Mouse (Mus musculus): ENCODE measurements around the gene Akap6. TPM values are rescaled to one million over a fixed set of nuclear protein-coding genes. Genes with fewer than 3 reads are reported as not detected.

Gene Akap6
- polyA plus RNA-seq, 2 experiments = under 0.01 to 0.01 TPM

DNA sequence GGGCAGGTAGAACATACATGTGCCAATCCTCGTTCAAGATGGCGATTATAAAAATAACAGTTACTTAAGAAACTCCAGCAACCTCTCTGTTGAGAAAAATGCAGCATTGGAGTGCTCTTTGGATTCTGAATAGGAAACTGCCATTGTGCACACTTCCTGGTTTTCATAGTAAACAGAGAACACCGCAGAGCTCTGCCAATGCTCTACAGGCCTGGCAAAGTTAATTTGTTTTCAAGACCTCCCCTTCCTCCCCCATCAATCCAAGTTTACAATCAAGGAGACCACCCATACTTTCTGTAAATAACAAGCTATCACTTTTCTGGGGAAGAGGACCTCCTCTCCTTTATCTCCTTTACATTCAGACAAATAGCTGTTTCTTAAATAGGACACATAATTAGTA lies 65.6 kb downstream of the Akap6 start:
- ATAC-seq (ENCODE audit: insufficient read depth) (no peak), DNase-seq (ENCODE audit: low read depth in 3 of 3, low spot score in 3 of 3) (no peak)
- H3K4me3 ChIP-seq (ENCODE audit: insufficient read depth in 1 of 2, low read depth in 2 of 2, low read length in 2 of 2) = no peak overlapping the region
- no peaks in the 10 kb centered on the region for H3K9me3 ChIP-seq (ENCODE audit: control insufficient read depth, low read length)
- no peak overlapping the region for H3K4me2 ChIP-seq (ENCODE audit: low read depth)
- 45% methylated on average over 3 of the region's 3 CpGs for WGBS (ENCODE audit: insufficient replicate concordance)
- H3K4me1 ChIP-seq (replicated peaks; ENCODE audit: control insufficient read depth in 2 of 2, insufficient read depth in 2 of 2, low read length in 1 of 2) = no peaks in the 10 kb centered on the region
- no peaks in the 10 kb centered on the region for H3K36me3 ChIP-seq (replicated peaks; ENCODE audit: control insufficient read depth, insufficient read depth, low read depth)
- no peak for TF ChIP-seq EP300 (IDR thresholded peaks at IDR 0.05; ENCODE audit: low read depth)
- TF ChIP-seq CTCF (IDR thresholded peaks at IDR 0.05; ENCODE audit: low read depth) = no peak
- no peaks in the 10 kb centered on the region for H3K27me3 ChIP-seq (ENCODE audit: control insufficient read depth, insufficient read depth, low read length)
- H3K27ac ChIP-seq = no peak overlapping the region
- H3K9ac ChIP-seq (replicated peaks) = no peak overlapping the region

DNA sequence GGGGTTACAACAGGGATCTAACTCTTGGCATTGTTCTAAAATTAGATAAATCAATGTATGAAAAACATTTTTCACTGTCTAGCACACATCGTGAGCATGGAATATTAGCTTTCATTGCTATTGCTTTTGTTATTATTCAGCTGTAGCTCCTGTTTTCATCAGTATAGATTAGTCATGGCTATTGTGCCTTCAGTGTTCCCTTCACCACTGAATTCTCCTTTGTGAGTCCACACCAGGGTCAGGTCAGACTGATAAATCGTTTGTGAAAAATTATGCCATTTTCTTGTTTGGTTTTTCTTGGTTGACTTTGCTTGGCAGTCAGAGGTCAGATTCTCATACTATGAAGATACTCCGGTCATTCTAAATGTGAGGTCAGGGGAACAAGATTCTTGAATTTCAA lies 70.4 kb downstream of the Akap6 start:
- no peak overlapping the region for H3K9ac ChIP-seq (replicated peaks)
- no peaks in the 10 kb centered on the region for H3K27me3 ChIP-seq (ENCODE audit: control insufficient read depth, insufficient read depth, low read length)
- H3K4me3 ChIP-seq (ENCODE audit: insufficient read depth in 1 of 2, low read depth in 2 of 2, low read length in 2 of 2) = no peak overlapping the region
- ATAC-seq (ENCODE audit: insufficient read depth) (no peak), DNase-seq (ENCODE audit: low read depth in 3 of 3, low spot score in 3 of 3) (no peak)
- no peaks in the 10 kb centered on the region for H3K9me3 ChIP-seq (ENCODE audit: control insufficient read depth, low read length)
- no peaks in the 10 kb centered on the region for H3K36me3 ChIP-seq (replicated peaks; ENCODE audit: control insufficient read depth, insufficient read depth, low read depth)
- H3K27ac ChIP-seq = no peak overlapping the region
- WGBS (ENCODE audit: insufficient replicate concordance) = 57% methylated on average over 3 of the region's 3 CpGs
- H3K4me1 ChIP-seq (replicated peaks; ENCODE audit: control insufficient read depth in 2 of 2, insufficient read depth in 2 of 2, low read length in 1 of 2) = no peaks in the 10 kb centered on the region
- no peak overlapping the region for H3K4me2 ChIP-seq (ENCODE audit: low read depth)
- TF ChIP-seq CTCF (IDR thresholded peaks at IDR 0.05; ENCODE audit: low read depth) (no peak), EP300 (IDR thresholded peaks at IDR 0.05; ENCODE audit: low read depth) (no peak)

DNA sequence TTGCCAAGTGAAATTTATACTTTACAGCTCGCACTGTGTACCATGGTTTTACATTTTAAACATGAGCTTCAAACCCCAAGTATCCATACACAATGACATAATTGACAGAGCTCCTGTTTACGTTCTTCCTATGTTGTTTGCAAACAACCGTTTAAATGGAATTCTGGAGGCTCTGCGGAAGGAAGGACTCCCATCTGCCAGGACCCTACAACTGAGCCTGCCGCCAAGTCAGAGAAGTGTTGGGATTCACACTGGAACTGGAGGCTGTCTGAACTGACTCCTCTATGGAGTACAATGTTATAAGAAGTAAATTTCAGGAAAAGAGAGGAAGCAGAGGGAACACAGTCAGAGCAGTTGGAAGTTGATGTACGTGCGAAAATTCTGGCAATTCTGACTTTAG lies 72.7 kb downstream of the Akap6 start:
- no peak for TF ChIP-seq CTCF (IDR thresholded peaks at IDR 0.05; ENCODE audit: low read depth)
- no peak for TF ChIP-seq EP300 (IDR thresholded peaks at IDR 0.05; ENCODE audit: low read depth)
- DNase-seq (ENCODE audit: low read depth in 3 of 3, low spot score in 3 of 3) (no peak), ATAC-seq (ENCODE audit: insufficient read depth) (no peak)
- Histone ChIP-seq H3K4me3 (ENCODE audit: insufficient read depth in 1 of 2, low read depth in 2 of 2, low read length in 2 of 2) (no peak overlapping the region), H3K27me3 (ENCODE audit: control insufficient read depth, insufficient read depth, low read length) (no peaks in the 10 kb centered on the region), H3K4me1 (replicated peaks; ENCODE audit: control insufficient read depth in 2 of 2, insufficient read depth in 2 of 2, low read length in 1 of 2) (no peaks in the 10 kb centered on the region), H3K4me2 (ENCODE audit: low read depth) (no peak overlapping the region), H3K9me3 (ENCODE audit: control insufficient read depth, low read length) (no peaks in the 10 kb centered on the region), H3K36me3 (replicated peaks; ENCODE audit: control insufficient read depth, insufficient read depth, low read depth) (no peaks in the 10 kb centered on the region), H3K9ac (replicated peaks) (no peak overlapping the region), H3K27ac (no peak overlapping the region)
- WGBS (ENCODE audit: insufficient replicate concordance) = 67% methylated on average over 7 of the region's 7 CpGs

DNA sequence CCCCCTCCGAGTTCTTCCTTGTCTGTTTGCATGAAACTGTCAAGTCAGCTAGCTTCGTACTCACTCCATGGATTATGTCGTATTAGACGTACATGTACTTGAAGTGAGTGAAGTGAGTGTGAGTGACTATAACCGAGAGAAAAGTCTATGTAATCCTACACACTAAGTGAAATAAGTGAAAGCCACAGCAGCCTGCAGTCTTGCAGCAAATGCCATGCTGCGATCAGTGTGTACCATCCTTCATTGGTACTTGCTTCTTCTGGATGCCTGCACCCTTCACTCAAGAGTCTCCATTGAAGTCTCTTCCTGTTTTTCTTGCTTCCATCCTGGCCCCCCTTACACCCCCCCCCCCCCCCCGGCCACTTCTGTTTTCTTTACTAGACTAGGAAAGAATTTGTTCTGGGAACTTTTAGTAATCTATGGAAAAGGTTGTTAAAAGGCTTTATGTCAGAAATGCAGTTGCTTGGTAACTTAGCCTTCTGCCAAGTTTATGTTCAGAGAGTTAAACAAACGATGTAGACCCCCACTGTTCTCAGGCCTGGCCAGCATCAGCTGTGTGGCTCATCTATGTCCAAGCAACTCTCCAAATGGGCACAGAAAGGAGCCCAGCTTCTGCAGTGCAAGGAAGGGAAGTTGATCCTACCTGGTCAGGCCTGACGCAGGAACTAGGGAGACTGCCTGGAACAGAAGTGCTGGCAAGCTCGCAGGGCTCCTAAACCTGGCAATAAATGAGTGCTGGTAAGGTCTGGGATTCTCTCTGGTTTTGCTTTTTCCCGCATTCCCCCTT lies 73.5 kb downstream of the Akap6 start:
- no peaks in the 10 kb centered on the region for H3K27me3 ChIP-seq (ENCODE audit: control insufficient read depth, insufficient read depth, low read length)
- no peak overlapping the region for H3K27ac ChIP-seq
- no peak overlapping the region for H3K4me2 ChIP-seq (ENCODE audit: low read depth)
- no peak for DNase-seq (ENCODE audit: low read depth in 3 of 3, low spot score in 3 of 3)
- ATAC-seq (ENCODE audit: insufficient read depth) = no peak
- H3K36me3 ChIP-seq (replicated peaks; ENCODE audit: control insufficient read depth, insufficient read depth, low read depth) = no peaks in the 10 kb centered on the region
- H3K4me1 ChIP-seq (replicated peaks; ENCODE audit: control insufficient read depth in 2 of 2, insufficient read depth in 2 of 2, low read length in 1 of 2) = no peaks in the 10 kb centered on the region
- no peaks in the 10 kb centered on the region for H3K9me3 ChIP-seq (ENCODE audit: control insufficient read depth, low read length)
- no peak for TF ChIP-seq EP300 (IDR thresholded peaks at IDR 0.05; ENCODE audit: low read depth)
- TF ChIP-seq CTCF (IDR thresholded peaks at IDR 0.05; ENCODE audit: low read depth) = no peak
- no peak overlapping the region for H3K9ac ChIP-seq (replicated peaks)
- no peak overlapping the region for H3K4me3 ChIP-seq (ENCODE audit: insufficient read depth in 1 of 2, low read depth in 2 of 2, low read length in 2 of 2)
- WGBS (ENCODE audit: insufficient replicate concordance) = 45% methylated on average over 10 of the region's 11 CpGs

DNA sequence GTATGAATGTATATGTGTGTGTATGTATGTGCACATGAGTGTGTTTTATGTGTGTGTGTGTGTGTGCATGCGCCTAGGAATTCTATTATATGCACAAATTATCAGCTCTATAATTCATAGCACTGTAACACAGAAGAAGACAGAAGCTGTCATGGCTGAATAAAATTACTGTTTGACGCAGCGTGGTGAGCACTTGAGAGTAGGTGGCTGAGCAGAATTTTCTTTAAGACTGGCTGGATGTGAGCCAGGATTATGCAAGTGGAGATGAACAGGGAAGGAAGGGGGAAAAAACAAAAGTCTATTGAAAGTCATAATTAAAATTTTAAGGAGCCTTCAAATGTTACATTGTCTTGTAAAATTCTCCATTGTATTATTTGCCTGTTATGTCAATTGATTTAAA lies 74.7 kb downstream of the Akap6 start:
- H3K4me2 ChIP-seq (ENCODE audit: low read depth) = no peak overlapping the region
- 65% methylated on average over 3 of the region's 3 CpGs for WGBS (ENCODE audit: insufficient replicate concordance)
- no peak for ATAC-seq (ENCODE audit: insufficient read depth)
- no peak overlapping the region for H3K27ac ChIP-seq
- no peaks in the 10 kb centered on the region for H3K9me3 ChIP-seq (ENCODE audit: control insufficient read depth, low read length)
- no peaks in the 10 kb centered on the region for H3K27me3 ChIP-seq (ENCODE audit: control insufficient read depth, insufficient read depth, low read length)
- no peaks in the 10 kb centered on the region for H3K36me3 ChIP-seq (replicated peaks; ENCODE audit: control insufficient read depth, insufficient read depth, low read depth)
- no peak overlapping the region for H3K9ac ChIP-seq (replicated peaks)
- H3K4me1 ChIP-seq (replicated peaks; ENCODE audit: control insufficient read depth in 2 of 2, insufficient read depth in 2 of 2, low read length in 1 of 2) = no peaks in the 10 kb centered on the region
- no peak overlapping the region for H3K4me3 ChIP-seq (ENCODE audit: insufficient read depth in 1 of 2, low read depth in 2 of 2, low read length in 2 of 2)
- TF ChIP-seq EP300 (IDR thresholded peaks at IDR 0.05; ENCODE audit: low read depth) (no peak), CTCF (IDR thresholded peaks at IDR 0.05; ENCODE audit: low read depth) (no peak)
- DNase-seq (ENCODE audit: low read depth in 3 of 3, low spot score in 3 of 3) = no peak
